ENCODE assay signal across 4 mouse cellular contexts in genomic region chr10:83418466-83418865, GRCm38 (mm10).
DNase-seq lines count a peak whose midpoint lies in the region.

No protein-coding gene starts in this region.

- DNase-seq in ES-CJ7 (ENCODE audit: low read depth, low spot score) (peak; percentile 52), R1 (ENCODE audit: low read depth, low spot score) (peak; percentile 43), ZHBTc4 (ENCODE audit: low read depth, low spot score) (peak; percentile 65)
- DNase-seq in heart, adult 11 months: peak; percentile 63

Comparison
In these comparisons a context has a peak if more than half of its experiments do, and no peak if none do; other contexts are left out.
1. Peak in every context shown above with its lines: DNase-seq.